Mouse (Mus musculus) heart, postnatal 0 days (tissue): ENCODE measurements around the gene Slc16a2. TPM values are rescaled to one million over a fixed set of nuclear protein-coding genes. Genes with fewer than 3 reads are reported as not detected.

Experiments
- ATAC-seq: fragments of 200-750 bp; cut with Nextera tagmentation; 2 replicates; pipeline ENCODE4 v1.8.0; 2017; ENCODE audit warnings: low read depth, moderate number of reproducible peaks, moderate library complexity; ENCODE audit not compliant: insufficient read depth
- DNase-seq: peaks from one replicate; pipeline ENCODE4 v3.0.0-alpha.2; 2016; ENCODE audit warnings: low spot score
- H3K27ac ChIP-seq: fragments of 300-500 bp; sonication (generic); 2 replicates; pipeline ENCODE4 v1.5.1; 2014; ENCODE audit warnings: low read depth, mild to moderate bottlenecking
- H3K27me3 ChIP-seq: fragments of 300-500 bp; sonication (generic); 2 replicates; pipeline ENCODE4 v1.6.1; 2014; ENCODE audit warnings: low read length, mixed read lengths; ENCODE audit not compliant: control insufficient read depth, insufficient read depth
- H3K36me3 ChIP-seq: fragments of 300-500 bp; sonication (generic); replicated peaks from 2 replicates; pipeline ENCODE4 v1.6.1; 2014; ENCODE audit warnings: low read length, mixed read lengths; ENCODE audit not compliant: control insufficient read depth, insufficient read depth
- H3K4me1 ChIP-seq: fragments of 300-500 bp; sonication (generic); 2 replicates; pipeline ENCODE4 v1.6.1; 2014; ENCODE audit warnings: antibody characterized with exemption; ENCODE audit not compliant: control insufficient read depth, insufficient read depth
- H3K4me2 ChIP-seq: fragments of 300-500 bp; sonication (generic); 2 replicates; pipeline ENCODE4 v1.6.1; 2014; ENCODE audit warnings: low read depth, mild to moderate bottlenecking, low read length, moderate library complexity
- H3K4me3 ChIP-seq: fragments of 300-500 bp; sonication (generic); 2 replicates; pipeline ENCODE4 v1.5.1; 2014; ENCODE audit warnings: low read depth, low read length
- H3K9ac ChIP-seq: fragments of 300-500 bp; sonication (generic); replicated peaks from 2 replicates; pipeline ENCODE4 v1.6.1; 2014; ENCODE audit warnings: low read depth, low read length, mixed read lengths
- H3K9me3 ChIP-seq: fragments of 300-500 bp; sonication (generic); replicated peaks from 2 replicates; pipeline ENCODE4 v1.6.1; 2016; ENCODE audit warnings: low read length; ENCODE audit not compliant: control insufficient read depth
- CTCF ChIP-seq: IDR thresholded peaks from 2 replicates; pipeline ENCODE4 v1.5.1; 2016; ENCODE audit warnings: antibody characterized with exemption, control low read depth, low read depth
- EP300 ChIP-seq: IDR thresholded peaks from 2 replicates; pipeline ENCODE4 v1.6.1; 2016; ENCODE audit warnings: antibody characterized with exemption, low read depth
- WGBS: fragments of 180-500 bp; shearing (Covaris S2); extraction: QIAGEN DNeasy Blood & Tissue Kit; methylation state at CpG from one replicate; pipeline ENCODE4 v1.1.7; 2014; 5-methylcytosine and 5-hydroxymethylcytosine counted together
- polyA plus RNA-seq: library from polyadenylated mRNA; unstranded; fragments of >200 nt; fragmentation: Nextera tagmentation; extraction: Ambion mirVana; gene quantifications from 2 replicates; pipeline ENCODE4 v1.2.1, GENCODE M21; 2015
- total RNA-seq: library from RNA; depleted of rRNA; stranded (reverse); fragments of >200 nt; gene quantifications from 2 replicates; pipeline ENCODE4 v1.2.3, GENCODE M21; 2014; ENCODE audit warnings: low replicate concordance; rRNA removed

Slc16a2 gene
- total and polyA plus RNA-seq, 2 experiments from 2014 or later, result 14.1 to 23.2 TPM

GRCm38 (mm10) chrX:103653021-103653420 lies 168.8 kb downstream of the Slc16a2 start:
- no peak for DNase-seq

GRCm38 (mm10) chrX:103652048-103652447 lies 169.7 kb downstream of the Slc16a2 start:
- no peak overlapping the region for H3K4me2 ChIP-seq
- no peaks in the 10 kb centered on the region for H3K4me1 ChIP-seq
- H3K27me3 ChIP-seq, result peaks cover 15% of the 10 kb centered on the region; the same call in 1 of the 2 replicates
- WGBS, result 25% methylated on average over 1 of the region's 1 CpGs
- DNase-seq (no peak), ATAC-seq (no peak)
- no peaks in the 10 kb centered on the region for H3K36me3 ChIP-seq
- H3K9ac ChIP-seq, result no peak overlapping the region
- H3K9me3 ChIP-seq, result no peaks in the 10 kb centered on the region
- H3K27ac ChIP-seq, result no peak overlapping the region
- TF ChIP-seq EP300 (no peak), CTCF (no peak)
- H3K4me3 ChIP-seq, result no peak overlapping the region

More at GRCm38 (mm10) chrX:103653021-103653420, 168.8 kb downstream of the Slc16a2 start:
- H3K4me3 ChIP-seq, result no peak overlapping the region
- no peak overlapping the region for H3K4me2 ChIP-seq
- no peak for TF ChIP-seq EP300
- TF ChIP-seq CTCF, result no peak
- H3K9ac ChIP-seq, result no peak overlapping the region
- H3K9me3 ChIP-seq, result no peaks in the 10 kb centered on the region
- no peaks in the 10 kb centered on the region for H3K36me3 ChIP-seq
- no peak for ATAC-seq
- H3K27me3 ChIP-seq, result peaks cover 15% of the 10 kb centered on the region; the same call in 1 of the 2 replicates
- H3K27ac ChIP-seq, result no peak overlapping the region
- no peaks in the 10 kb centered on the region for H3K4me1 ChIP-seq
- WGBS, result 38% methylated on average over 2 of the region's 2 CpGs

Other genes starting within 250 kb of the Slc16a2 start
- gene Zcchc13, start 191.4 kb downstream of the Slc16a2 start, total RNA-seq, result not detected in 2 replicates
- gene Zcchc13, start 191.4 kb downstream of the Slc16a2 start, polyA plus RNA-seq, result not detected in 2 replicates
- gene Rlim, start 159.3 kb upstream of the Slc16a2 start, total RNA-seq, result 21.6 and 29.4 TPM in 2 replicates
- gene Rlim, start 159.3 kb upstream of the Slc16a2 start, polyA plus RNA-seq, result 9.4 and 11.5 TPM in 2 replicates